Mouse (Mus musculus) splenic B cell, adult 2 months (primary cell): ENCODE measurements at regions not wholly inside any gene's neighbourhood (a gene's known extent, or its start where the extent isn't known, plus 50 kb on each side); places are given as distances from the start of the nearest gene placed in this dataset.

Experiments used
- DNase-seq: peaks from one replicate; pipeline ENCODE4 v3.0.0-alpha.2; 2011; ENCODE audit warnings: low read depth, low spot score
- H3K27me3 ChIP-seq: 2 replicates; pipeline ENCODE4 v1.6.1; 2012; ENCODE audit warnings: mild to moderate bottlenecking, low read length, moderate library complexity, mixed read lengths; ENCODE audit not compliant: control insufficient read depth, poor library complexity, insufficient read depth, severe bottlenecking
- H3K36me3 ChIP-seq: 2 replicates; pipeline ENCODE4 v1.6.1; 2012; ENCODE audit warnings: mild to moderate bottlenecking, low read length, moderate library complexity, mixed read lengths; ENCODE audit not compliant: control insufficient read depth, poor library complexity, insufficient read depth, severe bottlenecking

GRCm38 (mm10) chr6:50885771-50886360, 231.6 kb upstream of the Npvf start:
- DNase-seq, result no peak
- no peaks in the 10 kb centered on the region for H3K27me3 ChIP-seq

GRCm38 (mm10) chr6:50890370-50891204, 236.3 kb upstream of the Npvf start:
- DNase-seq, result no peak
- H3K27me3 ChIP-seq, result no peaks in the 10 kb centered on the region
- H3K36me3 ChIP-seq, result no peaks in the 10 kb centered on the region

More at GRCm38 (mm10) chr6:50885771-50886360, 231.6 kb upstream of the Npvf start:
- no peaks in the 10 kb centered on the region for H3K36me3 ChIP-seq

- H3K27me3 ChIP-seq, result no peaks in the 10 kb centered on the region
- DNase-seq, result no peak
Observed at GRCm38 (mm10) chr6:50891205-50891526, 236.9 kb upstream of the Npvf start.

GRCm38 (mm10) chr6:50898792-50899191, 244.6 kb upstream of the Npvf start:
- Histone ChIP-seq H3K27me3 (no peaks in the 10 kb centered on the region), H3K36me3 (no peaks in the 10 kb centered on the region)
- DNase-seq, result peak; percentile 1

More at GRCm38 (mm10) chr6:50891205-50891526, 236.9 kb upstream of the Npvf start:
- H3K36me3 ChIP-seq, result no peaks in the 10 kb centered on the region

- DNase-seq, result no peak
- no peaks in the 10 kb centered on the region for H3K27me3 ChIP-seq
- H3K36me3 ChIP-seq, result no peaks in the 10 kb centered on the region
Observed at GRCm38 (mm10) chr6:50915166-50916030, 261.2 kb upstream of the Npvf start.

GRCm38 (mm10) chr6:50918248-50918647, 264.0 kb upstream of the Npvf start:
- no peaks in the 10 kb centered on the region for H3K36me3 ChIP-seq
- DNase-seq, result no peak
- no peaks in the 10 kb centered on the region for H3K27me3 ChIP-seq

- H3K27me3 ChIP-seq, result no peaks in the 10 kb centered on the region
- H3K36me3 ChIP-seq, result no peaks in the 10 kb centered on the region
- DNase-seq, result no peak
Observed at GRCm38 (mm10) chr6:50922235-50922634, 268.0 kb upstream of the Npvf start.

- no peaks in the 10 kb centered on the region for H3K27me3 ChIP-seq
- no peaks in the 10 kb centered on the region for H3K36me3 ChIP-seq
- no peak for DNase-seq
Observed at GRCm38 (mm10) chr6:50924571-50924970, 270.3 kb upstream of the Npvf start.

GRCm38 (mm10) chr6:50924998-50925397, 270.8 kb upstream of the Npvf start:
- H3K36me3 ChIP-seq, result no peaks in the 10 kb centered on the region
- no peaks in the 10 kb centered on the region for H3K27me3 ChIP-seq
- DNase-seq, result no peak

GRCm38 (mm10) chr6:50926313-50926712, 272.1 kb upstream of the Npvf start:
- Histone ChIP-seq H3K27me3 (no peaks in the 10 kb centered on the region), H3K36me3 (no peaks in the 10 kb centered on the region)
- DNase-seq, result no peak

- Histone ChIP-seq H3K36me3 (no peaks in the 10 kb centered on the region), H3K27me3 (no peaks in the 10 kb centered on the region)
- DNase-seq, result no peak
Observed at GRCm38 (mm10) chr6:50929503-50929902, 275.3 kb upstream of the Npvf start.

- Histone ChIP-seq H3K36me3 (no peaks in the 10 kb centered on the region), H3K27me3 (no peaks in the 10 kb centered on the region)
- no peak for DNase-seq
Observed at GRCm38 (mm10) chr6:50933510-50933909, 279.3 kb upstream of the Npvf start.

GRCm38 (mm10) chr6:50934245-50934644, 280.0 kb upstream of the Npvf start:
- no peak for DNase-seq
- no peaks in the 10 kb centered on the region for H3K27me3 ChIP-seq

GRCm38 (mm10) chr6:50936306-50936705, 282.1 kb upstream of the Npvf start:
- no peak for DNase-seq
- H3K27me3 ChIP-seq, result no peaks in the 10 kb centered on the region
- H3K36me3 ChIP-seq, result no peaks in the 10 kb centered on the region

More at GRCm38 (mm10) chr6:50934245-50934644, 280.0 kb upstream of the Npvf start:
- H3K36me3 ChIP-seq, result no peaks in the 10 kb centered on the region

- Histone ChIP-seq H3K36me3 (no peaks in the 10 kb centered on the region), H3K27me3 (no peaks in the 10 kb centered on the region)
- peak; percentile 85 for DNase-seq
Observed at GRCm38 (mm10) chr6:50937094-50937493, 282.9 kb upstream of the Npvf start.
